Mouse (Mus musculus): ENCODE results near the gene Fam129c.

Gene Fam129c

GRCm38 (mm10) chr8:71575020-71575419 is 22.4 kb upstream of the Fam129c start:
- DNase-seq, result no peak

DNA sequence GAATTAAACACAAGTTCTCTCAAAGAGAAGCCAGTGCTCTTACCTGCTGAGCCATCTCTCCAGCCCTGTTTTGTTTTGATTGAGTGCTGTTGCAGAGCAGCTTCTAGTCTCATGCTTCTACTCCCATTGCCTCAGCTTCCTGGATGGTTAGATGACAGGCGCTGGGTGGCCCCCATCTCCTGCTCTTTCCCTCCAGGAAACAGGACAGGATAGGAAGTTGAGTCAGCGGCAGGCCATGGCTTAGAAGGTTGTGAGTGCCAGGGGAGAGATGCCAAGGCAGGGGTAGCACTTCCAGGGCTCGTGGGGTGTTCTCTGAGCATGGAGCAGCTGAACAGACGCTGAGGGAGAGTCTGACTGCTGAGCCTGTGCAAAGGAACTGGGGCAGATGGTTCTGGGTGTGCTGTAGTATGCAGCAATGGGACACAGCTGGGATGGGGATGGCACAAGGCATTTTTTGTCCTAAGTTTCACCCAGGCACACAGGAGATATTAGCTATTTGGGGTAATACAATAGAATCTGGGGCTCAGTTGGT is 19.5 kb upstream of the Fam129c start:
- no peak for DNase-seq

GRCm38 (mm10) chr8:71579009-71579408 is 18.4 kb upstream of the Fam129c start:
- DNase-seq, result no peak

DNA sequence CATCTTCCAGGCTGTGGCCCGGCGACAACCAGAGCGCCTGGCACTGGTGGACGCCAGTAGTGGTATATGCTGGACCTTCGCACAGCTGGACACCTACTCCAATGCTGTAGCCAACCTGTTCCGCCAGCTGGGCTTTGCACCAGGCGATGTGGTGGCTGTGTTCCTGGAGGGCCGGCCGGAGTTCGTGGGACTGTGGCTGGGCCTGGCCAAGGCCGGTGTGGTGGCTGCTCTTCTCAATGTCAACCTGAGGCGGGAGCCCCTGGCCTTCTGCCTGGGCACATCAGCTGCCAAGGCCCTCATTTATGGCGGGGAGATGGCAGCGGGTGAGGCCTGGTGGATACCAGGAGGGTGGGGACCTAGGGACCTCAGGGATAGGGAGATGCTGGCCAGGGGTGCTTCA is 18.0 kb upstream of the Fam129c start:
- DNase-seq, result no peak

GRCm38 (mm10) chr8:71580201-71580600 is 17.2 kb upstream of the Fam129c start:
- DNase-seq, result no peak

GRCm38 (mm10) chr8:71586891-71587290 is 10.6 kb upstream of the Fam129c start:
- no peak for DNase-seq

- DNase-seq, result no peak
These were observed 8.7 kb upstream of the Fam129c start for GRCm38 (mm10) chr8:71588762-71589161.

GRCm38 (mm10) chr8:71591017-71591416 is 6.4 kb upstream of the Fam129c start:
- DNase-seq, result no peak

GRCm38 (mm10) chr8:71591471-71592373 is 5.7 kb upstream of the Fam129c start, which contains the start of gene Pgls:
Gene Pgls, plus strand, starts transcription at chr8:71592176.
- DNase-seq, result peak; percentile 97

DNA sequence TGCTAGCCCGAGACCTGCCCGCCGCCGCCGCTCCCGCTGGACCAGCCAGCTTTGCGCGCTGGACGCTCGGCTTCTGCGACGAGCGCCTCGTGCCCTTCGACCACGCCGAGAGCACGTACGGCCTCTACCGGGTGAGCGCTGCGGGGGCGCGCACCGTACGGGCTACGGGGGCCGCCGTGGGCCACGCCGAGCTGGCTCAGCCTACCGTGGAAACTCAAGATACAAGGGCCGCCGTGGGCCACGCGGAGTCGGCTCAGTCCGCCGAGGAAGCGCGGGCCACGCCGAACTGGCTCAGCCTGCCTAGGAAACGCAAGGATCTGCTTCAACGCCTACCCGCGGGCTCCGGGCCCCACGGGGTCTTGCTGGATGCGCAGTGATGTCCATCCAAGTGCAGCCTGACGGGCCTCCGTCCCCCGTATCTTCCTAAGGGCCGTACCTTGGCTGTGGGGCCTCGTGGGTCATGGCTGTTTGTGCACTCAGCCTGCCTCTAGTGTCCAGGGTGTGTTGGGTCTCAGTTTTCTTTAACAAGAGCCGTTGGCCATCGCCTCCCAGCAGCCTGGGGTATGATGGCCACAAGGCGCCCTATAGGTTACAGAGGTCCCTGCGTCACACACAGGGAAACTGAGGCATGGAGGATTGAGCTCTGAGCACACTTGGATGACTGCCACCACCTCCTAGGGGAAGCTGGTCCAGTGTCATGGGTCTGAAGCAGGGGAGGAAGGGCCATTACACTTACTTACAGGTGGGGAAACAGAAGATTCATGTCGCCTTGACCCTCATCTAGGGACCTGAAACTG is 4.9 kb upstream of the Fam129c start:
- peak; percentile 93 for DNase-seq

GRCm38 (mm10) chr8:71593556-71594323 is 3.7 kb upstream of the Fam129c start:
- peak; percentile 60 for DNase-seq

DNA sequence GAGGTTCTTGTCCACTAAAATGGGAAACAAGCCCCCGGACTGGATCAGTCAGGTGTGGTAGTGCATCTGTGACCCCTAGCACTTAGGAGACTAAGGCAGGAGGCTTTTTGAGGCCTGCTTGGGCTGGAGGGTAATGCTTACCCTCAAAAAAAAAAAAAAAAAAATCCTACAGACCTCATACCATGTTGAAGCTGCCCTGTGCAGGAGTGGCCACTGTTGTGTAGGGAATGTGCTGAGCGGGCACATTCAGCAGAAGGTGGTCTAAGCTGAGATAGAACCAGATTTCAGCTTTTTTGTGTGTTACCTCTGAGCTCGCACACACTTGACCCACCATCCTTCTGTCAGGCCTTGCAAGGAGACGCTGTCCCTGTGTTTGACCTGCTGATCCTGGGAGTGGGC is 3.1 kb upstream of the Fam129c start:
- no peak for DNase-seq

GRCm38 (mm10) chr8:71595862-71596261 is 1.6 kb upstream of the Fam129c start:
- DNase-seq, result peak; percentile 89

DNA sequence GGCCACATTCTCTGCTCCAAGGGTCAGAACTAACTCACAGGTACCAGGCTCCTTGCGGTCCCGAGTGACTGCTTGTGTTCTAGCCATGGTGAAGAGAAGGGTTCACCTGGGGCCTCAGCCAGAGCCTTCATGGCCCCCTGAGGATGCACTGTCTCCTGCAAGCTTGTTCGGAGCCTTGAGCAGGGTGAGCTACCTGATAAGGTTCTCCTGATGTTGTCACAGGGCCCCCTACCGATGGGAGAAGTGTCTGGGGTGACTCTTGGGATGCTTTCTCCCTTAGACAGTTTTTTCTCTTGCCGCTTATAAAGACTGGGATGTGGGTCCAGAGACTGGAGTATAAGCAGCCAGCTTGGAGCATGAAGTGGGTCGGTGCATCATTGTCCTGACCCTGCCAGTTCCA is 1.1 kb upstream of the Fam129c start:
- no peak for DNase-seq

- DNase-seq, result no peak
These were observed 650 bp upstream of the Fam129c start for GRCm38 (mm10) chr8:71596798-71597197.

DNA sequence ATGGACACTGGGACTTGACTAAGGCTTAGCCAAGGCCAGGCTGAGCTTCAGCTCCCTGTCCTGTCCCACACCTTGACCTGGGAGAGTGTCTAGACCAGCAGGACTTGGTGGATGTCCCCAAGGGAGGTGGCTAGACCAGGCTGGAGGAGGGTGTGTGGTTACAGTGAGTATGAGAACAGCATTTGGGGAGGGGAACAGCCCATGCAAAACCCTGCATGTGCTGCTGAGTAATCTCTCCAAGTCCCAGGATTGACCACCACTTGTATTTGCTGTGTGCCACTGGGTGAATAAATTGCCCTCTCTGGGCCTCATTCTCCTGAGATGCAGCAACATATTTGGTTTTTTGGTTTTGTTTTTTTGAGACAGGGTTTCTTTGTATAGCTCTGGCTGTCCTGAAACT is 927 bp downstream of the Fam129c start:
- DNase-seq, result no peak

GRCm38 (mm10) chr8:71598841-71599240 is 1.4 kb downstream of the Fam129c start:
- DNase-seq, result no peak

GRCm38 (mm10) chr8:71601939-71602665 is 4.7 kb downstream of the Fam129c start:
- DNase-seq, result no peak

- DNase-seq, result no peak
These were observed 5.4 kb downstream of the Fam129c start for GRCm38 (mm10) chr8:71602666-71603334.

DNA sequence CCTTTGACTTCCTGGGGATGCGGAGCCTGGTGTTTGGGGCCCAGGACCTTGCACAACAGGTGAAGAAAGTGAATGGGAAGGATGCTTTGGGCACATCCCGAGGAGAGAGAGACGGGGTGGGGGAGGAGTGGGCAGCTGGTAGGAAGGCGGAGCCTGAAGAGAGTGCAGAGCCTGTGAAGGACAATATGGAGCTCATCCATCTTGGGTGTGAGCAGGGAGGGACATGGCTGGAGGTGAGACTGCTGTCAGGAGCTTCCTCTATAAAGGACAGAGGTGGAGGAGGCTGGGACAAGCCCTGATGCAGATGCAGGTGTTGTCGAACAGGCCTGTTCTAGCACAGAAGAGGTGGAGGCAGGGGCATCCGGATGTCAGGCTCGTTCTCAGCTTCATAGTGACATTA is 6.6 kb downstream of the Fam129c start:
- DNase-seq, result no peak

- DNase-seq, result peak; percentile 99
These were observed 13.6 kb downstream of the Fam129c start, which contains the start of gene Colgalt1 for GRCm38 (mm10) chr8:71610822-71611651. Gene Colgalt1, plus strand, starts transcription at chr8:71610998.

Data from cerebellum, adult 9-11 months (tissue).